Mouse (Mus musculus) embryo, embryonic 10.5 days (tissue): ENCODE measurements around the gene Fam189a1.
A peak's percentile ranks its signal among the peaks of the same experiment; 100 is the strongest.

Experiments used
- DNase-seq: peaks from one replicate; pipeline ENCODE4 v3.0.0-alpha.2; 2015; ENCODE audit warnings: low spot score

Fam189a1 gene

DNA sequence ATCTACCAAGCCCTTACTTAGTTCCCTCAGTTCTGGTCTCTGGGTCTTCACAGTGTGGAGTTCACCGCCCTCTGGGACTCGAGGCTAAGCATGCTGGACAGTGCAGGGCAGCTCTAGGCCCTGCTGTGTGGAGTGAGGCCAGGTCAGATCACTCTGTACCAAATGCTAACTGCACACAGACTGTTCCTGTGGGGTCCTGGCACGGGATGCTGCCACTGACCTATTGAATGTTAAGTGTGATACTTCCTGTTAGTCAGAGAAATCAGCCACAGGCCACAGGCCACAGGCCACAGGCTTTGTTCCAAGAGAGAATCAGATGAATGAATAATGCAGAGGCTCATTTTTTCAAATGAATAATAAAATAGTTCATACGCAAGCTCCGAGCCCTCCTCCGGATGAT, 112.1 kb downstream of the Fam189a1 start:
- DNase-seq = no peak

DNA sequence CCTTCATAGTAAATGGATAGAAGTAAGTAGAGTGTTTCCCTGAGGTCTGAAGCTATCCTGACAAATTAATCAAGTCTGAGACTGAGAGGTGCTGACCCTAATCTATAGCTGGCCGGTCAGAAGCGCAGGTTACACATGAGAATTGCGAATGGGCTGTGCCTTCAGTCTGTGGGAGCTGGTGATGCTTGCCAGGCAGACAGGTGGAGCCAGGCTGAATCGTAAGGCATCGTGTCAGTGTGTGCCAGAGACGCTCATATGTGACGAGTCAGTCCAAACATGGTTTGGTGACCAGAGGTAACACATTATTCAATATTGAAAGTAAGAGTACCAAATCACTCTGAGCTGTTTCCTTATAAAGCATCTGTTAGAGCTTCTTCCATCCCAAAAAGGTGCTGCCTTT, 115.3 kb downstream of the Fam189a1 start:
- DNase-seq = no peak

- DNase-seq = no peak
Observed at GRCm38 (mm10) chr7:65031741-65032140, 124.6 kb downstream of the Fam189a1 start.

DNA sequence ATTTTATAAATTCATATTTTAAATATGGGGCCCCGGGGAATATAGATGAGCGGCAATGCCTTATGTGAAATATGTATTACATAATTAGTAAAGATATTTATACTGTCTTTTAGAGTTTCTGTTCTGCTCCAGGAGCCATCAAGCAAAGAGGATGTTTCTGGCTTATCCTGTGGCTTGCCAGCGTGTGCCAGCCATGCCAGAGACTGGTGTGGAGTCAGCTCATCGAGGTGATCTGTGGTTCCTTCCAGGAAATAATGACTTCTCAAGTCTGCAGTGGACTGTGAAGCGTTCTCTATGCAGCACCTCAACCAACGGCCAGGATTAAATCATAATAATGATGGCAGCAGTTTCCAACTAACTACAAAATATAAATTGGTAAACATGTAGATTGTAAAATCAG, 125.2 kb downstream of the Fam189a1 start:
- DNase-seq = no peak

- DNase-seq = no peak
Observed at GRCm38 (mm10) chr7:65029985-65030384, 126.4 kb downstream of the Fam189a1 start.

DNA sequence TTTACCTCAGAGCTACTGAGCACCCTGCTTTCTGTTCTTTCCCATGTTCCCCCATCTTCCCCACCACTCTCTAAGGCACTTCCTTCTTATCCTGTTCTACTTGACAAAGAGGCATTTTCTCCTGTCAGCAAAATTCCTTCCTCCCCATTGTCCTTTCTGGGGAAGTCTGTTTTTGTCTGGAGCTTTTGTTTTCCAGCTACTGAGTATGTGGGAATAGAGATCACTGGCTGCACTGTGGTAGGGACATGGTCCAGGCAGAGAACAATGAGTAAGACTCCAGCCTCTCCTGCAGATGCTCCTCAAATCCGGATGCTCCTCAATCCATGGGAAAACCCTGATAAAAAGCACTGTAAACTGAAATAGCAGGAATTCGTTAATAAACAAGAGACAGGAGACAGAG, 135.1 kb downstream of the Fam189a1 start:
- DNase-seq = no peak

GRCm38 (mm10) chr7:65018036-65018679, 138.2 kb downstream of the Fam189a1 start:
- peak; percentile 30 for DNase-seq

- DNase-seq = no peak
Observed at GRCm38 (mm10) chr7:65017348-65017747, 139.0 kb downstream of the Fam189a1 start.

DNA sequence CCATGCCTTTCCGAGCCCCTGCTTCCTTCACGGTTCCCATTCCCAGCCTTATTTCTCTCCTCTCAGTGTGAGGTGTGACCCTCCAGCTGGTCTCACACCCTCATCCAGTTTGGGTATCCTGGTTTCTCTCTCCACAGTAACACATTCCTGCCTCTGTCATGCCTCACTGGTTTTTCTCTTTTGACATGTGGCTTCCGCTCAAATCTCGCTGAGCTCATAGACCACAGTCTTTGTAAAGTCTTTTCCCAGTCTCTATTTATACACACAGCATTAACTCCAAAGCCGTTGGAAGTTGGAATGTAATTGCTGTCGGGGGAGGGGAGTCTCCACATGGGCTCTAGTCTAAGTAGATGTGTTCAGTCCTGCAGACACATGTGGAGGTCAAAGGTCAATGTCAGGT, 145.2 kb downstream of the Fam189a1 start:
- DNase-seq = peak; percentile 69

DNA sequence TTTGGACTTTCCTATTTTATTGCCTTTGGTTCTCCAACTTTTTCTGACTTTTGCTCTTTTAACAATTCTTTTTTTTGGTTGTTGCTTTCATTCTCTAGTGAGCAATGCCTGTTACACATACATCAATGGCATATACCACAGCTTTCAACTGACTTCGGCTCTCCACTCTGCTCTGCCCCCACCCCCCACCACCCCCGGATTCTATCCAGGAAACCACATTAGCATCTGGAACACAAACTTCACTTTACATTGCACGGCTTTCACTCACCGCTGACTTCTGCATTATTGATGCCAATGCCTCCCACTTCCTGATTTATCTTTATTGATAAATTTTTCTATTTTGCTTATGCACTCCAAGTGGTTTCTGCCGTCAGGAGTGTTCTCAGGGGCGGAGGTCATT, 146.1 kb downstream of the Fam189a1 start:
- DNase-seq = no peak

GRCm38 (mm10) chr7:65005731-65006130, 150.6 kb downstream of the Fam189a1 start:
- no peak for DNase-seq

GRCm38 (mm10) chr7:64999718-65000214, 156.6 kb downstream of the Fam189a1 start:
- DNase-seq = no peak

GRCm38 (mm10) chr7:64997743-64998142, 158.6 kb downstream of the Fam189a1 start:
- DNase-seq = no peak

- DNase-seq = no peak
Observed at GRCm38 (mm10) chr7:64995946-64996444, 160.4 kb downstream of the Fam189a1 start.

- DNase-seq = no peak
Observed at GRCm38 (mm10) chr7:64989406-64989805, 167.0 kb downstream of the Fam189a1 start.

GRCm38 (mm10) chr7:64988015-64988414, 168.4 kb downstream of the Fam189a1 start:
- DNase-seq = no peak

DNA sequence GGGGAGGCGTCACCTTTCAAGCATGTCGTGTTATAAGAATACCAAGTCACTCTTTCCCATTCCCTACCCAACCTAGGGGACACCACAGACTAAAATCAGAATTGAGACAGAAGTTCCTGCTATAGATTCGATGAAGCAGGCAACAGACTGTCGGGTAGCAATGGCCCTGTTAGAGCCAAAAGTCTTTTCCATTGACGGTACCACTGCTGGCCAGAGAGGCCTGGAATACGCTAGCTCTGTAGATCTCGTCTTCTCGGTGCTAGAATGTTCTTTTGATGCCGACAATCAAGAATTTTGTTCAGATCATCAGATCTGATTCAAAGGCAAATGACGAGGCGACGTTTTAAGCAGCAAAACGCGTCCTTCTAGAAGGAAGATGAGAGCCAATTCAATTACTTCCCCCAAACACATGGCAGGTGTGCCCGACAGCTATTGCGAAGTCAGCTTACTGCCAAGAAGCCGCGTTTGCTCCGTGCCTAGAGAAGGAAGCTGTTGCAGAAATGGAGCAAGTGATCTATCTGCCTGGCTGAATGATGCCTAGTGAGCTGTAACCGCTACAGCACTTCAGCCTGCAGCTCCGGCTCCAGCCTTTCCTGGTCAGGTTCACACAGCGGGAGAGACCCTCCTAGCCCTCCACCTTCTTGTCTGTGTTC, 171.8 kb downstream of the Fam189a1 start:
- no peak for DNase-seq

DNA sequence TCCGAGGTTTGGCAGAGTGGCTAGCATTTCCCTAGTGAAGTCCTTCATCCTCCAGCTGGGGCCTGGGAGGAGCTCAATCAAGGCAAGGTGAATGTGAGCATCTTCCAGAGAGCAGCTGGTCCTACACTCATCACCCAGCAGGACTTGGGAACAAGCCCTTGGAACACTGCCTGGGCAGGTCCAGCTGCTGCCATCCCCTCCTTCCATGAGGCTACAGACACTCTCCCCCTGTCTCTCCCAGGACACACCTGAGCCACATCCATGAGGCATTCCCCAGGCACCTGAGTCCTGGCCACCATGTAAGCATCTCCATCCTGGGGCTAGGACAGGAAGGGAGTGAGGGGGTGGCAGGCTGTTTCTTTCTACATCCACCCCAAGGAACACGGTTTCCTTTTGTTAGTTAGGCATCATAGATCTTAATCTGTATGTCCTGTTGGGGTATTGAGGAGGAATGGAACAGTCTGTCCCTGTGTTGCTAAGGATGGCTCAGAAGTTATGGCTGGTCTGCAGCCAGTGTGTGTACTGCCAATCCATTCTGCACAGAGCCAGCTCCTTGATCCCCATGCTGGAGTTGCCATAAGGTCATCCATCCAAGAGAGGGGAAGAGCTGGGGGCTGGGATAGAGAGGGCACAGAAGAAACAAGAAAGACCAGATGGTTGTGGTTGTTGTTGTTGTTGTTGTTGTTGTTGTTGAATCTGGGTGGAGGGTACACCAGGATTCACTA, 174.7 kb downstream of the Fam189a1 start:
- DNase-seq = no peak

- no peak for DNase-seq
Observed at GRCm38 (mm10) chr7:64973590-64974262, 182.6 kb downstream of the Fam189a1 start.

GRCm38 (mm10) chr7:64962128-64962527, 194.2 kb downstream of the Fam189a1 start:
- no peak for DNase-seq

- DNase-seq = no peak
Observed at GRCm38 (mm10) chr7:64959087-64959486, 197.3 kb downstream of the Fam189a1 start.

DNA sequence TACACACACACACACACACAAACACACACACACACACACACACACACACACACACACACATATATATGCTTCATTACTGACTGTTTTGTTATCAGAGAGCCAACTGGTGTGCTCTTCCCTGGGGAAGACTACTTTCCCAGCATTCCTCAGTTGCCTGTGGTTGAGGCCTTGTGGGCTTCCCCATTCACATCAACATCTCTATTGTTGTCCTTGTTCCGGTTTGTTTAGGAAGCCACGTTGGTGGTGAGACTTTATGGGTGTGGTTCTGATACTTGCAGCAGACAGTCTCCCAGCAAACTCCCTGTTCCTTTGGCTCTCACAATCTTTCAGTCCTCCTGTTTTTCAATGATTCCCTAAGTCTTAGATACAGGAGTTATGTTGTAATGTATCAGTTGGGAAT, 204.2 kb downstream of the Fam189a1 start:
- DNase-seq = no peak
